Mouse (Mus musculus): ENCODE measurements at regions not wholly inside any gene's neighbourhood (a gene's known extent, or its start where the extent isn't known, plus 50 kb on each side); places are given as distances from the start of the nearest gene placed in this dataset. TPM values are rescaled to one million over a fixed set of nuclear protein-coding genes. Genes with fewer than 3 reads are reported as not detected.

DNA sequence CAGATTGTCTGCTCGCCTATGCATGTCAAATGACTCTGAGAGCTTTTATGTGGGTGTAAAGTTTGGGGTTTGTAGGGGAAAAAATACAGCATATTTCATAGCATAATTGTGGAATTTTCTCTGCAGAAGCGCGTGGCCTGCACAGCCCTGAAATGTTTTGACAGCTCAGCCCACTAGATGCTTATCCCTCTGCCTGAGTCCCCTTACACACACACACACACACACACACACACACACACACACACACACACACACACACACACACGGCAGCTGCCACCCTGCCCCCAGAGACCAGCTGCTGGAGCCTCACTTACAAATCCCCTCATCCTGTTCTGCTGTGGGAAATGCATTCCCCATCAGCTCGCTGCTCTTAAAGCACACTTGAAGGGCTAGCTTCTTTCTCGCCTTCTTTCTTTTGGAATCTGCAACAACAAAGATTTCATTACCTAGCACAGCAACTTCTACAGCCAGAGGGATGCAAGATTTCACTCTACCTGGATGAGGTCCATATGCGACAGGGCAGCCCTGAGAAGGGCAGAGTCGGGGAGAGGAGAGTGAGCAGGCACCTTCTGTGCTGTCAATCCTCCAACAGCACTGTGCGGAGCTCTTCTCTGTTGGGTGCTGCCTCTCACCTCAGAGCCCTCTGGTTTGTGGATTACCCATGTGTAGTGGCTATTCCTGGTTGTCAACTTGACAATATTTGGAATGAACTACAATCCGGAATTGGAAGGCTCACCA lies 264.1 kb downstream of the Cdc5l start:
- Histone ChIP-seq H3K27me3 (no peaks in the 10 kb centered on the region), H3K4me1 (peaks cover 12% of the 10 kb centered on the region), H3K36me3 (no peaks in the 10 kb centered on the region), H3K9me3 (replicated peaks) (no peaks in the 10 kb centered on the region), H3K4me3 (no peak overlapping the region), H3K4me2 (replicated peaks) (no peak overlapping the region), H3K27ac (no peak overlapping the region), H3K9ac (no peak overlapping the region)
- ATAC-seq (ENCODE audit: low FRiP score), result peak; percentile 68
- WGBS, result 56% methylated on average over 10 of the region's 10 CpGs

Small RNA genes lying in the stretch of these regions (microRNA-seq; reads per million reads assigned to microRNA genes)
- gene Gm24979, result not detected

All from hindbrain, embryonic 12.5 days (tissue).